Mouse (Mus musculus) lung, adult 2 months (tissue): Measurements from ENCODE around the gene Liph.

Experiments
- CTCF ChIP-seq: fragments of 200-500 bp; IDR thresholded peaks from 2 replicates; pipeline ENCODE4 v1.5.1; 2011; ENCODE audit warnings: mild to moderate bottlenecking, low read length, control low read depth; ENCODE audit not compliant: insufficient read depth
- POLR2A ChIP-seq: fragments of 200-500 bp; IDR thresholded peaks from 2 replicates; pipeline ENCODE4 v1.6.1; 2011; ENCODE audit warnings: low read depth, mild to moderate bottlenecking, control low read depth, low read length, borderline replicate concordance; ENCODE audit errors: extremely low read depth

- TF ChIP-seq POLR2A = no peak
- TF ChIP-seq CTCF = no peak
Measured at GRCm38 (mm10) chr16:21998061-21998460, 2.6 kb upstream of the Liph start.
